Mouse (Mus musculus) hindbrain, embryonic 14.5 days (tissue): ENCODE measurements around the gene Tdrd6. TPM values are rescaled to one million over a fixed set of nuclear protein-coding genes. Genes with fewer than 3 reads are reported as not detected.

Experiments used
- ATAC-seq: fragments of 200-750 bp; cut with Nextera tagmentation; 2 replicates; pipeline ENCODE4 v1.8.0; 2017; ENCODE audit warnings: moderate number of reproducible peaks, mild to moderate bottlenecking, moderate TSS enrichment, moderate library complexity; ENCODE audit not compliant: low FRiP score
- DNase-seq: peaks from one replicate; pipeline ENCODE4 v3.0.0-alpha.2; 2015; ENCODE audit warnings: low spot score
- H3K27ac ChIP-seq: fragments of 300-500 bp; sonication (generic); 2 replicates; pipeline ENCODE4 v1.5.1; 2014; ENCODE audit warnings: mild to moderate bottlenecking, moderate library complexity
- H3K27me3 ChIP-seq: fragments of 300-500 bp; sonication (generic); 2 replicates; pipeline ENCODE4 v1.6.1; 2014; ENCODE audit warnings: mild to moderate bottlenecking, low read length, mixed read lengths; ENCODE audit not compliant: control insufficient read depth, insufficient read depth
- H3K36me3 ChIP-seq: fragments of 300-500 bp; sonication (generic); replicated peaks from 2 replicates; pipeline ENCODE4 v1.6.1; 2014; ENCODE audit not compliant: control insufficient read depth, insufficient read depth
- H3K4me1 ChIP-seq: fragments of 300-500 bp; sonication (generic); replicated peaks from 2 replicates; pipeline ENCODE4 v1.6.1; 2014; ENCODE audit warnings: antibody characterized with exemption, low read length, mixed read lengths; ENCODE audit not compliant: control insufficient read depth, insufficient read depth
- H3K4me2 ChIP-seq: fragments of 300-500 bp; sonication (generic); replicated peaks from 2 replicates; pipeline ENCODE4 v1.6.1; 2014; ENCODE audit warnings: mild to moderate bottlenecking, moderate library complexity
- H3K4me3 ChIP-seq: fragments of 300-500 bp; sonication (generic); replicated peaks from 2 replicates; pipeline ENCODE4 v1.5.1; 2014; ENCODE audit warnings: mild to moderate bottlenecking, low read length
- H3K9ac ChIP-seq: fragments of 300-500 bp; sonication (generic); 2 replicates; pipeline ENCODE4 v1.6.1; 2014
- H3K9me3 ChIP-seq: fragments of 300-500 bp; sonication (generic); 2 replicates; pipeline ENCODE4 v1.6.1; 2016; ENCODE audit warnings: low read length; ENCODE audit not compliant: control insufficient read depth
- WGBS: fragments of 180-500 bp; shearing (Covaris S2); extraction: QIAGEN DNeasy Blood & Tissue Kit; methylation state at CpG from one replicate; pipeline ENCODE4 v1.1.7; 2014; 5-methylcytosine and 5-hydroxymethylcytosine counted together
- polyA plus RNA-seq: library from polyadenylated mRNA; unstranded; fragments of >200 nt; fragmentation: Nextera tagmentation; extraction: Ambion mirVana; gene quantifications from 2 replicates; pipeline ENCODE4 v1.2.1, GENCODE M21; 2014

Gene Tdrd6
- polyA plus RNA-seq: 0.50 and 0.56 TPM in 2 replicates

DNA sequence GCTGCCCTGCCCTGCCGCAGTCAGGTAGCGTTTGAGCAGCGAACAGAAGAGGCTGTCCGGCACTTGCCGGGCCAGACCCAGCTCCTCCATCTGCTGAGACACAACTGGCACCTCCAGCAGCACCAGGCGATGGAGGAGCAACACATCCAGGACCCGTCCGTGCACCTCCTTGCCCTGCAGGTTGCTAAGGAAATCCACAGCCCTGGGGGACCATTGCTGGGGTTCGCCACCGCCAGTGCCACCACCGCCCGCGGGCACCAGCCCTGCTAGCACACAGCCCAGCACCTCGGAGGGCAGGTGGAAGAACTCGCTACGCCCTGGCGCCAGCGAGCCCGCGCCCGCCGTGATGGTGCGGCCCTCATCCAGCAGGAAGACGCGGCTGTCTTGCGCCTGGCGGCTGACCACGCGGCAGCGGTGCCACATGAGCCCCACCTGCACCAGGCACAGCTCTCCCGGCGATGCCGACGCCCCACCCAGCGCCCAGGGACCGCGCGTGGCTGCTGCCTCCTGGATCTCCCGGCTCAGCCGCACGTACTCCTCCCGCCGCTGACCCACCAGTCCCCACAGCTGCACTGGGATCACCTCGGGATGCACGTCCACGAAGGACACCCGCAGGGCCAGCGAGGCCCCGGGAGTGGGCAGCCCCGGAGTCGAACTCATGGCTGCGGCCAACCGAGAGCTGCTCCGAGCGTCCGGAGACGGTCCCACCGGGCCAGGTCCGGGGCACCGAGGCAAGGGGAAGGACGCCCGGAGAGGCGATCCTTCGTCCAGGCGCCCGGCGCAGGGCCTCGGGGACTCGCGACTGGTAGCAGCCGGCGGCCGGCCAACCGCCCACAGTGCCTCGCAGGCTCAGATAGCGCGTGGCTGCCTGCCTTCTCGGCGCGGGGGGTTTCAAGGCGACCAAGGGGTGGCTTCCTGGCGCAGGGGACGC is at the start of gene Tdrd6:
TSS of gene Tdrd6 (minus strand) at position 804 of the 931 bp plus-strand sequence.
- peaks cover 40% of the 10 kb centered on the region for H3K27me3 ChIP-seq

GRCm38 (mm10) chr17:43677317-43677716 is 47.2 kb upstream of the Tdrd6 start:
- no peaks in the 10 kb centered on the region for H3K4me1 ChIP-seq
- no peak overlapping the region for H3K4me2 ChIP-seq
- H3K9ac ChIP-seq: no peak overlapping the region
- no peaks in the 10 kb centered on the region for H3K9me3 ChIP-seq
- no peak overlapping the region for H3K4me3 ChIP-seq
- DNase-seq: no peak
- no peak overlapping the region for H3K27ac ChIP-seq
- ATAC-seq: no peak
- 19% methylated on average over 1 of the region's 1 CpGs for WGBS
- H3K27me3 ChIP-seq: no peaks in the 10 kb centered on the region
- H3K36me3 ChIP-seq: no peaks in the 10 kb centered on the region

More for the DNA sequence above, at the start of gene Tdrd6:
- Histone ChIP-seq H3K9ac (peak within 1 kb of the TSS; percentile 59), H3K4me1 (peaks cover 10% of the 10 kb centered on the region; the same call in 1 of the 2 replicates), H3K9me3 (no peaks in the 10 kb centered on the region), H3K4me3 (peak within 1 kb of the TSS; percentile 45), H3K27ac (no peak within 1 kb of the TSS), H3K4me2 (peak within 1 kb of the TSS; percentile 85), H3K36me3 (no peaks in the 10 kb centered on the region)
- DNase-seq: peak; percentile 32
- 3% methylated on average over 82 of the region's 83 CpGs for WGBS
- ATAC-seq: peak; percentile 67

DNA sequence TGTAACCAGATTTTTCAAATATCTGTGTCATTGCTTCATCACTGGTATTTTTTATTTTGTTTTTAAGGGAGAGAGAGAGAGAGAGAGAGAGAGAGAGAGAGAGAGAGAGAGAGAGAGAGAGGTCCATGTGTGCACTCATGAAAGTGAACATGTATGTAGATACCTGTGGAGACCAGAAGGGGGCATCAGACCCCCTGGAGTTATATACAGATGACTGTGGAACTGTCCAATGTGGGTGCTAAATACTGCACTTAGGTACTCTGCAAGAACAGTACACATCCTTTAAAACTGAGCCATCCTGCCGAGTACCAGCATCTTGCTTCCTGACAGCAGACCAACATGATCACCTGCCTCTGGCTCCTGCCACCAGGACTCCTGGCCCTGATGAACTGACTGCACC is 46.1 kb upstream of the Tdrd6 start:
- no peaks in the 10 kb centered on the region for H3K36me3 ChIP-seq
- WGBS: 89% methylated on average over 1 of the region's 1 CpGs
- H3K27ac ChIP-seq: no peak overlapping the region
- no peak overlapping the region for H3K9ac ChIP-seq
- ATAC-seq (no peak), DNase-seq (no peak)
- no peaks in the 10 kb centered on the region for H3K9me3 ChIP-seq
- no peaks in the 10 kb centered on the region for H3K4me1 ChIP-seq
- H3K27me3 ChIP-seq: no peaks in the 10 kb centered on the region
- H3K4me3 ChIP-seq: no peak overlapping the region
- H3K4me2 ChIP-seq: no peak overlapping the region

DNA sequence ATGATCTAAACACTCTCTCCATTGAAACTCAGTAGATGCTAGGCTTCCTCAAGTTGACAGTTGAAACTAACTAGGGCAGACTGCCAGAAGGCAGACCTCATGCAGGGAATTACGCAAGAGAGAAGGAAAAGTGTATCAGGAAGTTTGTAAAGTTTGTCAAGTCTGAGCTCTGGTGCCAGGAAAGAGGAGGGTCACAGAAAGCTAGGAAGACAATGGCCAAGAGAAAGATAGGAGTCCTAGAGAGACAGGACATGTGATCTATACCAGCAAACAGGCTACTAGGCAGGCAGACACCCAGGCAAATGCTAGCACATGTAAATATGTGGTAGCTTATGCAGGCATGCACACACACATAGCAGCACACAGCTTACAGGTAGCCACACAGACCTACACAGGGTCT is 45.1 kb upstream of the Tdrd6 start:
- ATAC-seq: no peak
- Histone ChIP-seq H3K4me3 (no peak overlapping the region), H3K4me2 (no peak overlapping the region), H3K36me3 (no peaks in the 10 kb centered on the region), H3K9me3 (no peaks in the 10 kb centered on the region), H3K9ac (no peak overlapping the region), H3K4me1 (no peaks in the 10 kb centered on the region), H3K27me3 (no peaks in the 10 kb centered on the region), H3K27ac (no peak overlapping the region)
- DNase-seq: no peak
- 71% methylated on average over 1 of the region's 1 CpGs for whole genome bisulfite sequencing

GRCm38 (mm10) chr17:43671907-43672306 is 41.8 kb upstream of the Tdrd6 start:
- no peak overlapping the region for H3K27ac ChIP-seq
- ATAC-seq (no peak), DNase-seq (no peak)
- WGBS: 96% methylated on average over 4 of the region's 4 CpGs
- no peak overlapping the region for H3K9ac ChIP-seq
- H3K36me3 ChIP-seq: no peaks in the 10 kb centered on the region
- H3K4me2 ChIP-seq: no peak overlapping the region
- H3K9me3 ChIP-seq: no peaks in the 10 kb centered on the region
- no peak overlapping the region for H3K4me3 ChIP-seq
- H3K4me1 ChIP-seq: no peaks in the 10 kb centered on the region
- H3K27me3 ChIP-seq: no peaks in the 10 kb centered on the region

DNA sequence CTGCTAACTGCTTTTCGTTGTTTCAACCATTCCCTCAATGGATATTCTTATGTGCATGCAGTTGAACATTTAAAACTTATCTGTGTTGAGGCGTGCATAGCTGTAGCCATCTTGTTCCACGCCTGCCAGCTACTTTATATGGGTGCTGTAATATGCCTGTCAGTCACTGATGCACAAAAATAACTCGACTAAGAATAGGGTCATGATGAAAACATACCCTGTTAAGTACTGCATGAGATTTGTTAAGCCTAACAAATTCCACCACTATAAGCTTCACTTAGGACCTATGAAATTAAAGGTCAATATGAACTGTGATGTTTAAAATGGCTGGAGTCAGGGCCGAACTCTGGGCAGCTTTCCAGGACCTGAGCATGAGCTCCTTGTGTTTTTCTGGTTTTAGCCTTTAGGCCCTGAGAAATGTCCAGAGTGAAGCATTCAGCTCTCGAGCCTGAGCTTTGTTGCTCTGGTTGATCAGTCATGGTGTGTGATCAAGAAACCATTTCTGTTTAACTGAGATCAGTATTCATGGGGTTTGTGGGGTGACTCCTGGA is 39.1 kb upstream of the Tdrd6 start:
- Histone ChIP-seq H3K36me3 (no peaks in the 10 kb centered on the region), H3K27me3 (no peaks in the 10 kb centered on the region), H3K27ac (no peak overlapping the region), H3K4me1 (peaks cover 19% of the 10 kb centered on the region), H3K9me3 (no peaks in the 10 kb centered on the region), H3K4me2 (peak overlapping the region; percentile 68), H3K4me3 (no peak overlapping the region), H3K9ac (no peak overlapping the region)
- ATAC-seq: no peak
- WGBS: 71% methylated on average over 6 of the region's 6 CpGs
- peak; percentile 27 for DNase-seq

GRCm38 (mm10) chr17:43667290-43667843 is 37.3 kb upstream of the Tdrd6 start, which contains the start of gene Cyp39a1:
Gene Cyp39a1, plus strand, starts transcription at chr17:43667425.
- H3K9me3 ChIP-seq: no peaks in the 10 kb centered on the region
- peak within 1 kb of the TSS; percentile 89 for H3K4me3 ChIP-seq
- peak within 1 kb of the TSS; percentile 78 for H3K27ac ChIP-seq
- DNase-seq: no peak
- peaks cover 15% of the 10 kb centered on the region; the same call in 1 of the 2 replicates for H3K36me3 ChIP-seq
- peak within 1 kb of the TSS; percentile 87 for H3K9ac ChIP-seq
- no peak for ATAC-seq
- peaks cover 19% of the 10 kb centered on the region for H3K4me1 ChIP-seq
- H3K4me2 ChIP-seq: peak within 1 kb of the TSS; percentile 68
- no peaks in the 10 kb centered on the region for H3K27me3 ChIP-seq
- under 1% methylated on average over 17 of the region's 17 CpGs for WGBS

- WGBS: under 1% methylated on average over 41 of the region's 41 CpGs
- peak within 1 kb of the TSS; percentile 78 for H3K27ac ChIP-seq
- H3K4me2 ChIP-seq: peak within 1 kb of the TSS; percentile 68
- peak within 1 kb of the TSS; percentile 87 for H3K9ac ChIP-seq
- peaks cover 15% of the 10 kb centered on the region for H3K36me3 ChIP-seq
- DNase-seq (peak; percentile 91), ATAC-seq (peak; percentile 97)
- H3K4me1 ChIP-seq: peaks cover 19% of the 10 kb centered on the region
- H3K4me3 ChIP-seq: peak within 1 kb of the TSS; percentile 89
- H3K27me3 ChIP-seq: no peaks in the 10 kb centered on the region
- H3K9me3 ChIP-seq: no peaks in the 10 kb centered on the region
Observed at GRCm38 (mm10) chr17:43666576-43667289, 36.6 kb upstream of the Tdrd6 start, which contains the start of gene Slc25a27. Gene Slc25a27, minus strand, starts transcription at chr17:43667214.
